Mouse (Mus musculus) neural tube, embryonic 14.5 days (tissue): ENCODE measurements at regions not wholly inside any gene's neighbourhood (a gene's known extent, or its start where the extent isn't known, plus 50 kb on each side); places are given as distances from the start of the nearest gene placed in this dataset.

ENCODE experiments used
- ATAC-seq: fragments of 200-750 bp; cut with Nextera tagmentation; 2 replicates; pipeline ENCODE4 v1.8.0; 2017; ENCODE audit warnings: low read depth, mild to moderate bottlenecking, moderate TSS enrichment, moderate library complexity
- H3K27ac ChIP-seq: fragments of 300-500 bp; sonication (generic); 2 replicates; pipeline ENCODE4 v1.5.1; 2014; ENCODE audit warnings: low read depth, mild to moderate bottlenecking, control low read depth, low read length, moderate library complexity, mixed read lengths
- H3K27me3 ChIP-seq: fragments of 300-500 bp; sonication (generic); 2 replicates; pipeline ENCODE4 v1.6.1; 2014; ENCODE audit warnings: low read length; ENCODE audit not compliant: control insufficient read depth, insufficient read depth
- H3K36me3 ChIP-seq: fragments of 300-500 bp; sonication (generic); 2 replicates; pipeline ENCODE4 v1.6.1; 2014; ENCODE audit warnings: low read length, mixed read lengths; ENCODE audit not compliant: control insufficient read depth, insufficient read depth
- H3K4me1 ChIP-seq: fragments of 300-500 bp; sonication (generic); 2 replicates; pipeline ENCODE4 v1.6.1; 2014; ENCODE audit warnings: low read length; ENCODE audit not compliant: control insufficient read depth, insufficient read depth
- H3K4me2 ChIP-seq: fragments of 300-500 bp; sonication (generic); 2 replicates; pipeline ENCODE4 v1.6.1; 2014; ENCODE audit warnings: mild to moderate bottlenecking, low read depth, low read length, control low read depth
- H3K4me3 ChIP-seq: fragments of 300-500 bp; sonication (generic); 2 replicates; pipeline ENCODE4 v1.5.1; 2014; ENCODE audit warnings: low read depth, low read length, control low read depth, mixed read lengths
- H3K9ac ChIP-seq: fragments of 300-500 bp; sonication (generic); replicated peaks from 2 replicates; pipeline ENCODE4 v1.6.1; 2014; ENCODE audit warnings: low read depth, mild to moderate bottlenecking, control low read depth, low read length, mixed read lengths
- H3K9me3 ChIP-seq: fragments of 300-500 bp; sonication (generic); 2 replicates; pipeline ENCODE4 v1.6.1; 2016; ENCODE audit warnings: low read length; ENCODE audit not compliant: control insufficient read depth
- WGBS: fragments of 180-500 bp; shearing (Covaris S2); extraction: QIAGEN DNeasy Blood & Tissue Kit; methylation state at CpG from one replicate; pipeline ENCODE4 v1.1.7; 2014; 5-methylcytosine and 5-hydroxymethylcytosine counted together

- Histone ChIP-seq H3K9me3 (no peaks in the 10 kb centered on the region), H3K36me3 (no peaks in the 10 kb centered on the region), H3K27me3 (no peaks in the 10 kb centered on the region), H3K9ac (no peak overlapping the region), H3K4me2 (no peak overlapping the region), H3K4me1 (no peaks in the 10 kb centered on the region), H3K27ac (no peak overlapping the region), H3K4me3 (no peak overlapping the region)
- 75% methylated on average over 16 of the region's 16 CpGs for WGBS
- ATAC-seq: no peak
These were observed 122.2 kb upstream of the Foxn2 start for GRCm38 (mm10) chr17:88318207-88318791.

DNA sequence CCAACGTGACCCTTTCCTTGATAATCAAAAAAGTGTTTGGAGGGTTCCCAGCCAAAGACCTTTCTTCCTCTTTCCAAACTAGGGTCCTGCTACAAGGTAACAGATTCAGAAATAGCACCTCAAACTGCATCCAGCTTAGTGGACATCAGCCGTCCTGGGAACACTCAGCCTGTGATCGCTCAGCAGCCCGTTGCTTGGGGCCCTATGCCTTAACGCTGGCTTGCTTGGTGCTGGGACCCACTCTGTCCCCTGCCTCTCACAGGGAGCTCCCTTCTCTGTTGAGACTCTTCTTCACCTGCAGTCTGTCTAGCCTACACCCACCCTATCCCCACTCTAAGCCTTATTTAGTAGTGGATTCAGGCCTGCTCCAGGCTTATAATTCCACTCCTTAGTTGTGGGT is 121.6 kb upstream of the Foxn2 start:
- H3K36me3 ChIP-seq: no peaks in the 10 kb centered on the region
- H3K4me2 ChIP-seq: no peak overlapping the region
- no peak overlapping the region for H3K27ac ChIP-seq
- WGBS: 62% methylated on average over 5 of the region's 5 CpGs
- 0 out of 2 replicates have a peak, but pooled peaks cover 3% of the 10 kb centered on the region for H3K27me3 ChIP-seq
- no peak for ATAC-seq
- no peaks in the 10 kb centered on the region for H3K9me3 ChIP-seq
- no peaks in the 10 kb centered on the region for H3K4me1 ChIP-seq
- no peak overlapping the region for H3K4me3 ChIP-seq
- no peak overlapping the region for H3K9ac ChIP-seq

- H3K27me3 ChIP-seq: 0 out of 2 replicates have a peak, but pooled peaks cover 3% of the 10 kb centered on the region
- no peak overlapping the region for H3K27ac ChIP-seq
- H3K9ac ChIP-seq: no peak overlapping the region
- no peak overlapping the region for H3K4me2 ChIP-seq
- H3K4me1 ChIP-seq: no peaks in the 10 kb centered on the region
- no peak for ATAC-seq
- H3K9me3 ChIP-seq: no peaks in the 10 kb centered on the region
- WGBS: 90% methylated on average over 1 of the region's 1 CpGs
- H3K4me3 ChIP-seq: no peak overlapping the region
- H3K36me3 ChIP-seq: no peaks in the 10 kb centered on the region
These were observed 119.8 kb upstream of the Foxn2 start for GRCm38 (mm10) chr17:88320686-88321085.

DNA sequence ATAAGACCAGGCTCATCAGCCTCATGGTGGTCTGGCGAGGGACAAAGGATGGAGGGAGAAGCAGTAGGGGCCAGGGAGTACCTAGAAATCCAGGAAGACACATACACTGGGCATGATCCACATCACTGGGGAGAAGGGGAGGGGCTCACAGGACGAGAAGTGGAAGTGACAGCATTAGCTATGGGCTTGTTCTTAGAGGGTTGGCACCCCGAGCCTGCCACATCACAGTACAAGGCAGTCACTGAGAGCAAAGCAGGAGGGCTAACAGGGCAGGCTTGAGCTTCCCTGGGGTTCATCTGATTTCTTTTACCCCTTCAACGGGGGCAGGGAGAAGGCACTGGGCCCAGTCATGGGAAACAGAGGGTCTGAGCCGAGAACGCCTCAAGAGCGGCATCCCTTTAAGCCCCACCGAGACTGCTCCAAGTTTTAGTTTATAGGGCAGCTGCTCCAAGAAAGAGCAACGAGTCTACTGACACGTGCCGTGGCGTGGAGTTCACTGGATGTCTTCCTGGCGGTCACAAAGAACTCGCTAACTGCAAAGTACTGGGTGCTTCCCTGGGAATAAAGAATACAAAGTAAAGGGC is 115.1 kb upstream of the Foxn2 start:
- Histone ChIP-seq H3K36me3 (no peaks in the 10 kb centered on the region), H3K4me1 (peaks cover 14% of the 10 kb centered on the region; the same call in 1 of the 2 replicates), H3K4me3 (no peak overlapping the region), H3K27me3 (0 out of 2 replicates have a peak, but pooled peaks cover 3% of the 10 kb centered on the region), H3K4me2 (no peak overlapping the region), H3K27ac (no peak overlapping the region), H3K9me3 (no peaks in the 10 kb centered on the region), H3K9ac (no peak overlapping the region)
- WGBS: 12% methylated on average over 14 of the region's 14 CpGs
- peak; percentile 58 for ATAC-seq

DNA sequence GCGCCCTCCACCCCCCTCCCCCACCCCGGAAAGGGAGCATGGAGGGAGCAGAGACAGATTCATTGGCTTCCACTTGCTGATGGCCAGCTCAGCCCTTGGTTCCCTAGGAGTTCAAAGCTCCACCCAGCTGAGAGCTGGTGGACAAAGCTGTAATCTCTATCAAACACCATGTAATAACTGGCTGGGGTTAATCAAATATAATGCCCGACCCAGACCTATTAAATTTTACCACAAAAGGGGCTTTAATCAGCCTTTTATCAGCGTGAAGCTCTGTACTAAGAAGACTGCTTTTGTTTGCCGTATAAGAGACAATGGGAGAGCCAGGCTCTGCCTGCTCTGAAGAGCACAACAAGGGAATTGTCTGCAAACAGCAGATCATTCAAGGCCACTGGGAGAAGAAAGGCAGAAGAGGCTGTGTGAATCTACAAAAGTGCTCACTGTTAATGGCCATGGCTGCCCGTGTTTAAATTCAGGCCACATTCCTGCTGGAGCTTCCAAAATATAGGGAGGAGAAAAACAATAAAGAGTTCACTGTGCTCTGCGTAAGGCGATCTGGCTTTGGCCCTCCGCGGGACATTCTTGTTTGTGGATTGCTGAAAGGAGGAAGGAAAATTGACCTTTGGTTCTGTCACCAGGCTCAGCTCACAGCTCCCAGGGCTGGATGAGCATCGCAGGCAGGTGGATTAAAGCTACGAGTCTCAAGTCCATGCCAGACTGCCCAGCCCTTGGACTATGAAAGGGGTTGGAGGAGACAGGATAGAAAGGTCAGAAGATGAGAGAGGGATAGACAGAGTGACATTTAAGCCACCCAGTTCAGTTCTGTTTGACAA is 114.4 kb upstream of the Foxn2 start:
- 7% methylated on average over 12 of the region's 12 CpGs for WGBS
- H3K4me2 ChIP-seq: no peak overlapping the region

DNA sequence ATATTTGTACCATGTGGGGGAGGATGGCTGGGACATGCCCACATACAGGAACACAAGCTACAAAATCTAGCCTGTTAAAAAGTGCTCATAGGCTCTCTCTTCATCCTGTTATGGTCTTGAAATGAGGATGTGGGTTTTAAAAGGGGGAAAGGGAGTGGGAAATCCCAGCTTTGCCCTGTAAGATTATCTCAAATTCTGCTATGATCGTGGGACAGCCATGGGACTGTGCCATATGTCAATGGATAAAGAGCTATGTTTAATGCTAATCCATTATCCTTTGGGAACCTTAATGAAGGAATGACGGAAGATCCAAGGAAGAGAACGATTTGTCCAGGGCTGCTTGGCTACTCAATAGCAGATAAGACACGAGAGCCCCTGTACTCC is 113.8 kb upstream of the Foxn2 start:
- ATAC-seq: no peak
- Histone ChIP-seq H3K27me3 (0 out of 2 replicates have a peak, but pooled peaks cover 3% of the 10 kb centered on the region), H3K4me2 (no peak overlapping the region), H3K9ac (no peak overlapping the region), H3K4me1 (peaks cover 14% of the 10 kb centered on the region; the same call in 1 of the 2 replicates), H3K36me3 (no peaks in the 10 kb centered on the region), H3K9me3 (no peaks in the 10 kb centered on the region), H3K4me3 (no peak overlapping the region), H3K27ac (no peak overlapping the region)
- 58% methylated on average over 4 of the region's 4 CpGs for WGBS

More for the DNA sequence above, 114.4 kb upstream of the Foxn2 start:
- Histone ChIP-seq H3K4me3 (no peak overlapping the region), H3K27me3 (0 out of 2 replicates have a peak, but pooled peaks cover 3% of the 10 kb centered on the region), H3K4me1 (peaks cover 14% of the 10 kb centered on the region; the same call in 1 of the 2 replicates), H3K36me3 (no peaks in the 10 kb centered on the region), H3K9ac (no peak overlapping the region), H3K27ac (no peak overlapping the region), H3K9me3 (no peaks in the 10 kb centered on the region)
- ATAC-seq: peak; percentile 78

DNA sequence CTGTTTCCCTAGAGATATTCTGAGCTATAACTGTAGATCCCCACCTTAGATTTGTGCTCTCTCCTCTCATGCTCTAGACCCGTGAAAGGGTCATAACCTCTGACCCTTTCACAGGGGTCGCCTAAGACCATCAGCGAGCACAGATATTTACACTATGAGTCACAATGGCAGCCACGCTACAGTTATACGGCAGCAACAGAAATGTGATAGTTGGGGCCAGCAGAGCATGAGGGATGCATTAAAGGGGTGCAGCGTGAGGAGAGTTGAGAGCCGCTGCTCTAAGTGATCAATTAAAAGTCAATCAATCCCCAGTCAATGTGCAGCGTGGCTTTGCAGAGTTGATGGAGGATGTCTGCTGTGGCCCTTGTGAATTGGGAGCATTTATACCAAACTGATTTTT is 112.7 kb upstream of the Foxn2 start:
- H3K4me2 ChIP-seq: no peak overlapping the region
- no peak overlapping the region for H3K9ac ChIP-seq
- no peak overlapping the region for H3K4me3 ChIP-seq
- WGBS: 23% methylated on average over 8 of the region's 8 CpGs
- ATAC-seq: no peak
- no peaks in the 10 kb centered on the region for H3K9me3 ChIP-seq
- no peak overlapping the region for H3K27ac ChIP-seq
- peaks cover 14% of the 10 kb centered on the region; the same call in 1 of the 2 replicates for H3K4me1 ChIP-seq
- H3K36me3 ChIP-seq: no peaks in the 10 kb centered on the region
- H3K27me3 ChIP-seq: 0 out of 2 replicates have a peak, but pooled peaks cover 3% of the 10 kb centered on the region

- WGBS: 17% methylated on average over 8 of the region's 8 CpGs
- H3K27me3 ChIP-seq: 0 out of 2 replicates have a peak, but pooled peaks cover 1% of the 10 kb centered on the region
- H3K4me3 ChIP-seq: no peak overlapping the region
- no peak overlapping the region for H3K27ac ChIP-seq
- no peaks in the 10 kb centered on the region for H3K36me3 ChIP-seq
- H3K4me2 ChIP-seq: no peak overlapping the region
- no peak overlapping the region for H3K9ac ChIP-seq
- H3K9me3 ChIP-seq: no peaks in the 10 kb centered on the region
- peaks cover 14% of the 10 kb centered on the region; the same call in 1 of the 2 replicates for H3K4me1 ChIP-seq
- no peak for ATAC-seq
These were observed 111.7 kb upstream of the Foxn2 start for GRCm38 (mm10) chr17:88328807-88329206.

DNA sequence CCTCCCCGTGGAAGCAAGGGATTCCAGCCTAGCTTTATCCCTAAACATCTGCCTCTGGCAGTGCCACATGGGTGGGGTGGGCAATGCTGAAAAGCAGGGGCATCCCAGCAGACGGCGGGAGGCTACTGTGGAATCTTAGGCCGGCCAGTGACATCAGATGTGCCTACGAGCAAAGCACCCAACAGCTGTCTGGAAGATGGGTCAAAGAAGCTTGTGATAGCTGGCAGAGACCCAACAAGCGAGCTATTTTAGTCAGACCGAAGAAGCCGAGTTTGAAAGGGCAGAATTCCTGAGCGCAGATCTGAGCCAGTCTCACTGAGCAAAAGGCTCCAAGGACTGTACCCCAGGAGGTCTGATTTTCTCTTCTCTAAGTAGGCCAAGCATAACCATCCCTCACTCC is 110.8 kb upstream of the Foxn2 start:
- Histone ChIP-seq H3K27me3 (no peaks in the 10 kb centered on the region), H3K9ac (no peak overlapping the region), H3K4me1 (peaks cover 14% of the 10 kb centered on the region; the same call in 1 of the 2 replicates), H3K27ac (no peak overlapping the region), H3K9me3 (no peaks in the 10 kb centered on the region), H3K4me2 (no peak overlapping the region), H3K4me3 (no peak overlapping the region), H3K36me3 (no peaks in the 10 kb centered on the region)
- 66% methylated on average over 9 of the region's 9 CpGs for WGBS
- no peak for ATAC-seq
